Mouse (Mus musculus) heart, embryonic 15.5 days (tissue): Measurements from ENCODE around the gene Atp13a5. TPM values are rescaled to one million over a fixed set of nuclear protein-coding genes. Genes with fewer than 3 reads are reported as not detected.

ENCODE experiments used
- ATAC-seq: fragments of 200-750 bp; cut with Nextera tagmentation; replicated peaks from 2 replicates; pipeline ENCODE4 v1.8.0; 2017; ENCODE audit warnings: low read depth, moderate TSS enrichment; ENCODE audit not compliant: insufficient number of reproducible peaks, insufficient read depth, low FRiP score
- H3K27ac ChIP-seq: fragments of 300-500 bp; sonication (generic); 2 replicates; pipeline ENCODE4 v1.5.1; 2015; ENCODE audit warnings: mild to moderate bottlenecking, inconsistent platforms
- H3K27me3 ChIP-seq: fragments of 300-500 bp; sonication (generic); 2 replicates; pipeline ENCODE4 v1.6.1; 2015; ENCODE audit warnings: inconsistent platforms
- H3K36me3 ChIP-seq: fragments of 300-500 bp; sonication (generic); 2 replicates; pipeline ENCODE4 v1.6.1; 2015; ENCODE audit warnings: mild to moderate bottlenecking, inconsistent platforms
- H3K4me1 ChIP-seq: fragments of 300-500 bp; sonication (generic); replicated peaks from 2 replicates; pipeline ENCODE4 v1.6.1; 2015; ENCODE audit warnings: inconsistent platforms
- H3K4me2 ChIP-seq: fragments of 300-500 bp; sonication (generic); 2 replicates; pipeline ENCODE4 v1.6.1; 2015; ENCODE audit warnings: inconsistent platforms, mild to moderate bottlenecking, moderate library complexity
- H3K4me3 ChIP-seq: fragments of 300-500 bp; sonication (generic); 2 replicates; pipeline ENCODE4 v1.5.1; 2015; ENCODE audit warnings: mild to moderate bottlenecking, inconsistent platforms
- H3K9ac ChIP-seq: fragments of 300-500 bp; sonication (generic); 2 replicates; pipeline ENCODE4 v1.6.1; 2015; ENCODE audit warnings: mild to moderate bottlenecking, inconsistent platforms
- H3K9me3 ChIP-seq: fragments of 300-500 bp; sonication (generic); replicated peaks from 2 replicates; pipeline ENCODE4 v1.6.1; 2016; ENCODE audit warnings: inconsistent platforms
- WGBS: fragments of 180-500 bp; shearing (Covaris S2); methylation state at CpG from one replicate; pipeline ENCODE4 v1.1.7; 2015; ENCODE audit warnings: mixed read lengths; 5-methylcytosine and 5-hydroxymethylcytosine counted together
- polyA plus RNA-seq: library from polyadenylated mRNA; unstranded; fragments of >200 nt; fragmentation: Nextera tagmentation; extraction: Ambion mirVana; gene quantifications from 2 replicates; pipeline ENCODE4 v1.2.1, GENCODE M21; 2015

The Atp13a5 gene
- polyA plus RNA-seq, 1 experiment from 2014 or later: not detected

DNA sequence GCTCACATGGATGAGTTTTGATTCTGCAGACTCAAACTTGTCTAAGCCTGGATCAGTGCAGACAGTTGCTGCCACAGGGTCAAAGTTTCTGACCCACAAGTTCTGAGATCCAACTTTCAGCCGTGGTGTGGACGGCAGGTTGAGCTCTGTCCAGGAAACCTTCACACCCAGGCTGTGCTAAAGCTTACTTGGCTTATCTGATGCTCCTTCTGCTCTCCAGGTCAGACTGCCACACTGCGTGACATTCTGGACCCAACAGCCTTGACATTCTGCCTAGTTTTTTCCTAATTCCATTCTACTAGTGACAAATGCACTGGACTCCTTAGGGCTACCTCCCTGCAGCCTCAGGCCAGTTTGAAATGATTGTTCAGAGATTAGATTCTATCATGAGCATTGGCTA, 63.1 kb downstream of the Atp13a5 start:
- no peaks in the 10 kb centered on the region for H3K36me3 ChIP-seq
- H3K4me3 ChIP-seq: no peak overlapping the region
- H3K4me2 ChIP-seq: no peak overlapping the region
- no peak overlapping the region for H3K9ac ChIP-seq
- H3K9me3 ChIP-seq: no peaks in the 10 kb centered on the region
- no peaks in the 10 kb centered on the region for H3K27me3 ChIP-seq
- 69% methylated on average over 3 of the region's 3 CpGs for WGBS
- no peaks in the 10 kb centered on the region for H3K4me1 ChIP-seq
- no peak overlapping the region for H3K27ac ChIP-seq
- ATAC-seq: no peak

DNA sequence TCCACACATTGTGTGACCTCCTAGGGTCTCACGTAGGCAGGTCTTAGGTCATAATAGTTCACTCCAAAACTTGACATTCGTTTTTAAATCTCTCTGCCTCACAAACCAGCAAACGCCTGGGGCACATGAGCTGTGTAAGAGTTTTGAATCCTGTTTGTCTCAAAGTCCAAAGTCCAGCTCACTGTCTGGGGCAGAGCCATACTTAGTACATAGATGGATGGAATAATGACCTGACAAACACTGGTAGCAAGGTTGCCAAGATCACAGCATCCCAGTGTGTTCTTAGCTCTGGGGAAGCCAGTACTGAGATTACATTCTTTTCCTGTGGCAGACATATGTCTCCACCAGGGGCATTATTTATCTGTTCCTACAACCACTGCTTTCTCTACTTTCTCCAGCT, 63.5 kb downstream of the Atp13a5 start:
- H3K27me3 ChIP-seq: no peaks in the 10 kb centered on the region
- 76% methylated on average over 3 of the region's 3 CpGs for WGBS

DNA sequence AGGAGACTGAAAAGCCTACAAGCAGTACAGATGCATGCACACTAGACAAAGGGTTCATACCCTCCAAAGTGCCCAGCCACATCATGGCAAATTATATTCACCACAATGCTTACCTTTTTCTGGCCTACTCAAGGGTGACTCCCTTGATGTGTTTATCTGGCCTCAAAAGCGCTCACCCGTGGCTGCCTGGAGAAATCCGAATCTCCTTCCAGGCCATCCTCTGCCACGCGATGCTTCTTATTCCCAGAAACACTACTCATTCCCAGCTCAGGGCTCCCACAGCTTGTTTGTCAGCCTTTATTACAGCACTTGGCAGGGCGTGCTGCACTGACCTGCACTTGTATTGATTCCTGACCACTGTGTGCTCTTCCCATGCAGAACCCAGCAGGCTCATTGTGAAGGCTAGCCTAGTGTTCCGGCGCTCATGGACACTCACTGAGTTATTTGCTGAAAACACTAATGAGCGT, 80.9 kb downstream of the Atp13a5 start:
- Histone ChIP-seq H3K4me3 (no peak overlapping the region), H3K9ac (no peak overlapping the region), H3K4me2 (no peak overlapping the region), H3K4me1 (no peaks in the 10 kb centered on the region), H3K9me3 (no peaks in the 10 kb centered on the region; the same call in 1 of the 2 replicates), H3K27me3 (no peaks in the 10 kb centered on the region), H3K36me3 (no peaks in the 10 kb centered on the region), H3K27ac (no peak overlapping the region)
- no peak for ATAC-seq
- 85% methylated on average over 9 of the region's 9 CpGs for WGBS

More for the DNA sequence above, 63.5 kb downstream of the Atp13a5 start:
- Histone ChIP-seq H3K36me3 (no peaks in the 10 kb centered on the region), H3K4me1 (no peaks in the 10 kb centered on the region), H3K4me2 (no peak overlapping the region), H3K9ac (no peak overlapping the region), H3K9me3 (no peaks in the 10 kb centered on the region), H3K27ac (no peak overlapping the region), H3K4me3 (no peak overlapping the region)
- no peak for ATAC-seq

DNA sequence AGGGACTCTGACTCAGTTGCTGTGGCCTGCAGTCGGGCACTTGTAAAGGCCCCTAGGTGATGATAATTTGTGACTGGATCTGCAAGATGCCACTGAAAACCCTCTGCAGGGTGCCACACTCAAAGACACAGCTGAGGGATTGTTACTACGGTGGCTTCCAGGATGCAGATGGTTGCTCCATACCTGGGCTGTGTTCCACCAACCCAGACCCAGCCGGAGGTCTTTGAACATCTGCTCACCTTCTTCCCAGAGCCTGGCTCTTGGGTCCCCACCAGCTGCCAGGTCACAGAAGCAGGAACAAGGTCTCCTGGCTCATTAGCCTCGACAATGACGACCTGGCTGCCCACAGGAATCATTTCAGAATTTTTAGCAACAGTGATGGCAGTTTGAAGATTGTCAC, 97.8 kb downstream of the Atp13a5 start:
- Histone ChIP-seq H3K4me1 (0 out of 2 replicates have a peak, but pooled peaks cover 2% of the 10 kb centered on the region), H3K27ac (no peak overlapping the region), H3K4me2 (no peak overlapping the region), H3K36me3 (no peaks in the 10 kb centered on the region), H3K9me3 (no peaks in the 10 kb centered on the region), H3K27me3 (no peaks in the 10 kb centered on the region), H3K9ac (no peak overlapping the region), H3K4me3 (no peak overlapping the region)
- WGBS: 77% methylated on average over 5 of the region's 5 CpGs
- ATAC-seq: no peak

DNA sequence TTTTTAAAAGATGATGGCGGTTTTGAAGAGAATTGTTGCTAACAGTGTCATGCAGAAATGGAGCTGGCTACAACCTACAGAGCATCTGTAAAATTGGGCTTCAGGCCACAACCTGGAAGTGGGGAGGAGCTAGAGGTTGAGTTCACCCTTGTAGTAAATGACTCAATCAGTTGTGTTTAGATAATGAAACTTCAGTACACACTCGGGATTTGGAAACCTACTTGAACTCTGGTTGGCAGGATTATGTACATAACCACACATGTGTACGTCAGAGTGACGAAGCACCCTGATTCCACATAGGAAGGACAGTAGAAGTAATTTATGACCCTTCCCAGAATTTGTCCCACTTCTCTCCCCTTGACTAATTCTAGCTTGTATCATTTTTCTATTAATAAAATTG, 124.2 kb downstream of the Atp13a5 start:
- ATAC-seq: no peak
- H3K4me3 ChIP-seq: no peak overlapping the region
- H3K36me3 ChIP-seq: no peaks in the 10 kb centered on the region
- no peaks in the 10 kb centered on the region for H3K9me3 ChIP-seq
- no peaks in the 10 kb centered on the region for H3K27me3 ChIP-seq
- H3K27ac ChIP-seq: no peak overlapping the region
- no peak overlapping the region for H3K9ac ChIP-seq
- H3K4me1 ChIP-seq: no peaks in the 10 kb centered on the region
- WGBS: 83% methylated on average over 4 of the region's 4 CpGs
- H3K4me2 ChIP-seq: no peak overlapping the region

DNA sequence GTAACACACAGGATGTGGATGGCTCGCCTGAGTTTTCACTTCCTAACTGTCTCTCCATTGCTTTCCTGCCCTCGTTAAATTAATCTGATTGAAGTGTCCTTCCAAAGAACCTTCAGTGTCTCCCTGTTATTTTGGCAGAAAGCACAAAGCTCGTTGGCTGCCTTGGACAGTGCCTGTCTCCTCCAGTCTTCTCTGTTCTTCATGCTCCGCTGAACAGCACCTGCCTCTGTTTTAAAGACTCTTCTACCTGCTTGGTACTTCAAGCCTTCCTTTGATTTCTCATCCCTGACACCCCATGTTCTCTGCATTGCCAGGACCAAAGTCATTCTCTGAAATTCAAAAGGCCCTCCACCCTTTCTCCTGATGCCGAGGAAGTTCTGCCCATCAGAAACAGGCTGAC, 142.6 kb downstream of the Atp13a5 start:
- H3K9me3 ChIP-seq: no peaks in the 10 kb centered on the region
- no peak overlapping the region for H3K4me2 ChIP-seq
- H3K4me3 ChIP-seq: no peak overlapping the region
- no peak for ATAC-seq
- no peaks in the 10 kb centered on the region for H3K4me1 ChIP-seq
- H3K36me3 ChIP-seq: no peaks in the 10 kb centered on the region
- H3K9ac ChIP-seq: no peak overlapping the region
- no peaks in the 10 kb centered on the region for H3K27me3 ChIP-seq
- no peak overlapping the region for H3K27ac ChIP-seq
- 67% methylated on average over 5 of the region's 5 CpGs for WGBS

DNA sequence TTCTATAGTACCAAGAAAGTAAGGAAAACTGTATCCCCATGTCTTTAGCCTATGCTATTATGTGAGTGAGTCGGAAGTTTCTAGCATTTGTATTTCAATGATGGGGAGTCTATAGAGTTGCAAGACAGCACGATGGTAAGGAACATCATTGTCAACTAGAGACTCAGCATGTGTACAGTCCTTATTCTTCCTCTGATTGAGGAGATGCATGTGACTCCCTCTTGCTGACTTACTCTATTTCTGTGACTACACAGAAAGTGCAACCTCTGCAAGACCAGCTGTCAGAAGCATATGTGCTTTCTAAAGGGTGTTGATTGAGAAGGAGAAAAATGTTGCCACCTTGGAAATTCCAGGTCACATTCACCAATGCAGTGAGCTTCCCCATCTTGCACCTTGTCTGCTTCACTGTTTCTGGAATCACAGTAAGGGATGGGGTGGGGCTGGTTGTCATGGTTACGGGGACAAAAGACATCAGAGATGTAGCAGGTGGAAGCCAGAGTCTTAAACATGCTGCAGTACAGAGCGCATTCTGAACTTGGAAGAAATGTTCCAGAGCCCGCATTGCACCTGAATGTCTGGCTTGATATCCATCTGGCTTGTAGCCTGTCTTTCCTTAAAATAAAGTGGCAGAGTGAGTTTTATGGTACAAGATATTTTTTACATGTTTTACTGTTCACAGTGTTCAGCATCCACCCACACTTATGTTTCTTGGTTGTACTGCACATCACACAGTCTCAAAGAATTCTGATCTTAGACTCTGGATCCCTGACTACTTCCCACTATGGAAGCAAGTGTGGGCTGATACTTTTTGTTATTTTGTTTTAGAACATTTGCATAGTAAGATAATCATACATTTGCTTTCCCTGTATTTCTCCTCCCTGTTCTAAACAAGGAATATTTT, 161.9 kb downstream of the Atp13a5 start:
- Histone ChIP-seq H3K27me3 (no peaks in the 10 kb centered on the region), H3K4me3 (no peak overlapping the region), H3K27ac (no peak overlapping the region), H3K9me3 (no peaks in the 10 kb centered on the region), H3K4me2 (no peak overlapping the region), H3K4me1 (no peaks in the 10 kb centered on the region), H3K36me3 (no peaks in the 10 kb centered on the region), H3K9ac (no peak overlapping the region)
- no peak for ATAC-seq
- 82% methylated on average over 5 of the region's 5 CpGs for WGBS

DNA sequence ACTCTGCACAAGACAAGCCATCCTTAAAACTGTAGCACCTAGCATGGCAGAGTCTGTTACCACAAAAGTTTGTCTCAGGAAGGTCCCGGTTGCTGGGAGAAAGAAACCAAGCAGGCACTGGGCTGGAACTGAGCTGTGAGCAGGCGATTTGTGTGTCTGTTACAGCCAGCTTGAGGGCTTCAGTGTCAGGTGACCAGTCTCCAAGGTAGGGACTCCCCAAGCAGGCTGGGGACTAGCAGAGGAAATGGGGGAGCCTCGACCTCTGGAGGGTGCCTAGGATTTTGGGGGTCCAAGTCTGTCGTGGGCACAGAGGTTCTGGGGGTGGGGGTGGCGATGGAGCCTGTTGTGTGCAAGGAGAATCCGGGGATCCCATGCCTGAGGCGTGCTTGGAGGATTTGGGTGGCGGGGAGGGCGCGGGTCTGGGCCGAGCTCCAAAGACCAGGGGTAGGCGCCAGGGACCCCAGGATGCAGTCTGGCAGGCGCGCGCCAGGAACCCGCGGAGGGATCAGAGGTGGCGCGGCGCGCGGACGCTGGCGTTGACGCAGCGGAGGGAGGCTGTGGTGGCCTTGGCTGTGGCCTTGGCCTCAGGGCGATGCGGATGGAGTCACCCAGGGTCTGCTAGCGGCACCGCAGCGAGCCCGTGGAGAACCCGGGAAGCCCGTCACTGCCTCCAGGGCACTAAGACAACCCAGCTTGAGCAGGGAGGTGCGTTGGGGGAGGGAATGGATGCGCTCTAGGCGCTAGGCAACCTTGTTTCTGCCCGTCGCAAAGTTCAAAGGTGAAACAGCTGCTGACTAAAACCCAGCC, 168.7 kb downstream of the Atp13a5 start, which contains the start of gene Hrasls:
Gene Hrasls (plus strand): TSS at position 91 of the 807 bp plus-strand sequence.
- Histone ChIP-seq H3K4me1 (peaks cover 20% of the 10 kb centered on the region), H3K36me3 (no peaks in the 10 kb centered on the region), H3K9ac (peak within 1 kb of the TSS; percentile 19; the same call in 1 of the 2 replicates), H3K4me3 (peak within 1 kb of the TSS; percentile 52), H3K9me3 (no peaks in the 10 kb centered on the region), H3K27me3 (peaks cover 33% of the 10 kb centered on the region), H3K27ac (no peak within 1 kb of the TSS), H3K4me2 (peak within 1 kb of the TSS; percentile 93)
- peak; percentile 66; the same call in 1 of the 2 replicates for ATAC-seq
- 3% methylated on average over 39 of the region's 39 CpGs for WGBS

DNA sequence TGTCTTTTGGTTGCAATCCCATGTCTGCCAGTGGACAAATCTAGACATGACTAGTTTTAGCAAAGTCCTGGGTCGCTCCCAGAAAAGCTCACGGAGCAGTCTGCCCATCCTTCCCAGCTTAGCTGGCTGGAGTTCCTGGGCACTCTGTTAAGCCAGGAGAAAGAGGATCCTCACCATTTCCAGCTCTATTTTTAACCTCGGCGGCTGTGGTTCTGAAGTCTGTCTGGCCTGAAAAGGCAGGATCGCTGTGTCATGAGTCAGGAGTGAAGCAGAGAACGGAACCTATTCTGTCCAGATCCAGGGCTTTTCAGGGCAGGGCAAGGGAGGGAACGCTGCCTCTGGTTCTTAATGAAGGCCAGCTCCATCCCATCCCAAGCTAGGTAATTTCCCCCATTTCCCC, 169.7 kb downstream of the Atp13a5 start:
- 0 out of 2 replicates have a peak overlapping the region, but pooled peaks have one; percentile 2 for H3K4me3 ChIP-seq
- no peaks in the 10 kb centered on the region for H3K9me3 ChIP-seq
- peaks cover 20% of the 10 kb centered on the region for H3K4me1 ChIP-seq
- WGBS: 25% methylated on average over 7 of the region's 7 CpGs
- no peaks in the 10 kb centered on the region for H3K36me3 ChIP-seq
- H3K27me3 ChIP-seq: peaks cover 33% of the 10 kb centered on the region
- ATAC-seq: no peak
- peak overlapping the region; percentile 93 for H3K4me2 ChIP-seq
- H3K9ac ChIP-seq: no peak overlapping the region; the same call in 1 of the 2 replicates
- H3K27ac ChIP-seq: no peak overlapping the region

DNA sequence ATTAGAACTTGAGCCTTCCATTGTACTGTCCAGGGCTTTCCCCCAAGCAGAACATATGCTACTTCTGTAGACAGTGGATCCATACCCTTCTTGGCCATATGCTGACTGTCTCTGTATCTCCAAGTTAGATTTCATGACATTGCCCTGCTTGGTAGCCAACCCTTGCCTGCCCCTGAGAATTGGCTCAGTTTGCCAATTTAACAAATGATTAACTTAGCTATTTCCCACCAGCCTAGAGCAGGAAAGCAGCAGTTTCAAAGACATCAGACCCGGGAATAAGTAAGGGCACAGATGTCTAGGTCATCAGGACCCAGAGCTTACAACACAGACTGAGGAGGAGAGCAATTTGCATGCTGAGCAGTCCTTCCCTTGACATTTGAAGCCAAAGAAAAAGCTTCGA, 173.0 kb downstream of the Atp13a5 start:
- Histone ChIP-seq H3K27ac (no peak overlapping the region), H3K27me3 (peaks cover 25% of the 10 kb centered on the region), H3K4me3 (no peak overlapping the region), H3K9me3 (no peaks in the 10 kb centered on the region), H3K4me2 (no peak overlapping the region), H3K36me3 (no peaks in the 10 kb centered on the region), H3K9ac (no peak overlapping the region), H3K4me1 (peaks cover 20% of the 10 kb centered on the region)
- WGBS: 44% methylated on average over 2 of the region's 2 CpGs
- ATAC-seq: no peak

DNA sequence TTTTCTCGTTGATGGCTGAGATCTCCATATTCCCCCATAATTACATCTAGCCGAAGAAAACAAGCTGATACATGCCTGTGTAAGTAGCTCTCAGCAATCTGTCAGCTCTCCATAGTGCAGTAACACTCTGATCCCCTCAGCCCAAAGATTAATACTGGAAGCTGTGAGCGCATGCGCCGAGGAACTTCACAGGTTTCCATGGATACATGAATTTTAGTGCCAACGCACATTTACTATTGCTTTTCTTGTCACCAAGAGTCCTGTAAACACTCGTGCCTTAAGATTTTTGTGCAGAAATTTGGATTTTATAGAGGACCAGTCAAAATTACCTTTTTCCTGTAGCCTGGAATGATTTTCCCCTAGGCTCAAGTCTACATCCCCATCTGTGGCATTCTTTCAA, 173.7 kb downstream of the Atp13a5 start:
- H3K9me3 ChIP-seq: no peaks in the 10 kb centered on the region
- no peak overlapping the region for H3K9ac ChIP-seq
- H3K27me3 ChIP-seq: peaks cover 20% of the 10 kb centered on the region
- no peak overlapping the region for H3K4me2 ChIP-seq
- H3K4me1 ChIP-seq: peaks cover 14% of the 10 kb centered on the region
- no peak overlapping the region for H3K27ac ChIP-seq
- WGBS: 69% methylated on average over 7 of the region's 7 CpGs
- no peak for ATAC-seq
- no peaks in the 10 kb centered on the region for H3K36me3 ChIP-seq
- H3K4me3 ChIP-seq: no peak overlapping the region
